In the genomic region with DNA sequence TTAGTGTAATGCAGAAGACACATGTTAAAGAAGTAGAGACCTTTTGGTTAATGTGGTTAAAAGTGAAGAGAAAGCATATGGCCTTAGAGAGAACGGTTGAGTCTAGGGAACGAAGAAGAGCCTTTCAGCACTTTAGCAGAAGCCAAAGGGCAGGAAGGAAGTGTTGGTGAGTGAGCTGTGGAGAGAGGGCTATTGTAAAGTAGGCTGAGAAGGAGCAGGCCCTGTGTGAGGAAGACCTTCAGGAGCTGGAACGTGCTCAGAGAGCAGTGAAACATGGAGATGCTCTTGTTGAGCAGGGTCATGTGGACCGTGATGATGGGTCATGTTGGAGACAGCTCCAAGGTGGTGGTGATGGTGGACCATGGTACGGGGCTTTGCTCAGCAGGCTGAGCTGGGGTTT, we compare ENCODE assay signal across 18 mouse cellular contexts. TPM values are rescaled to one million over a fixed set of nuclear protein-coding genes. Genes with fewer than 3 reads are reported as not detected.
DNase-seq lines count a peak whose midpoint lies in the region; ATAC-seq and TF ChIP-seq lines count a peak whose summit lies in the region.
"Had no signal": no experiment of that assay in that cellular context is flagged by ENCODE, and none has a peak within 500 bp of the region (broad histone marks: within the 10 kb centered on the region; RNA-seq: fewer than 3 reads in every experiment).

No protein-coding gene starts in this region.

- WGBS in forebrain, embryonic 10.5 days = 93% methylated on average over 5 of the region's 5 CpGs
- WGBS in forebrain, embryonic 16.5 days = 95% methylated on average over 5 of the region's 5 CpGs
- 39% methylated on average over 5 of the region's 5 CpGs for WGBS in bone marrow, adult 2 months
- 43% methylated on average over 5 of the region's 5 CpGs for WGBS in liver, embryonic 15.5 days (ENCODE audit: insufficient replicate concordance)
- WGBS in midbrain, embryonic 10.5 days = 88% methylated on average over 5 of the region's 5 CpGs

- no peak for TF ChIP-seq POLR2A in bone marrow, adult 2 months (IDR thresholded peaks at IDR 0.05; ENCODE audit: borderline replicate concordance, control insufficient read depth, low read depth, low read length)

- H3K27me3 ChIP-seq in forebrain, embryonic 10.5 days (ENCODE audit: poor library complexity, severe bottlenecking) = no peaks in the 10 kb centered on the region
- H3K27me3 ChIP-seq in forebrain, embryonic 16.5 days (replicated peaks; ENCODE audit: control insufficient read depth, insufficient read depth, low read length) = no peaks in the 10 kb centered on the region
- H3K27me3 ChIP-seq in liver, embryonic 15.5 days = no peaks in the 10 kb centered on the region
- peaks cover 6% of the 10 kb centered on the region; the same call in 1 of the 2 replicates for H3K27me3 ChIP-seq in midbrain, embryonic 10.5 days (ENCODE audit: low read depth, poor library complexity, severe bottlenecking)
- H3K27me3 ChIP-seq: embryonic facial prominence, embryonic 12.5 days had no signal

- H3K27ac ChIP-seq in forebrain, embryonic 10.5 days = no peak overlapping the region
- H3K27ac ChIP-seq in forebrain, embryonic 16.5 days (ENCODE audit: low read length) = no peak overlapping the region
- no peak overlapping the region for H3K27ac ChIP-seq in bone marrow, adult 2 months (ENCODE audit: control insufficient read depth, insufficient read depth, low read depth, low read length, poor library complexity)
- H3K27ac ChIP-seq in liver, embryonic 15.5 days (replicated peaks) = peak overlapping the region; percentile 69
- no peak overlapping the region for H3K27ac ChIP-seq in midbrain, embryonic 10.5 days (replicated peaks)
- H3K27ac ChIP-seq: embryonic facial prominence, embryonic 12.5 days; left cerebral cortex, adult 2 months; limb, embryonic 13.5 days had no signal

- no peaks in the 10 kb centered on the region for H3K9me3 ChIP-seq in forebrain, embryonic 10.5 days
- H3K9me3 ChIP-seq in forebrain, embryonic 16.5 days (ENCODE audit: control insufficient read depth, low read length) = no peaks in the 10 kb centered on the region
- no peaks in the 10 kb centered on the region for H3K9me3 ChIP-seq in liver, embryonic 15.5 days (replicated peaks)
- H3K9me3 ChIP-seq in midbrain, embryonic 10.5 days (replicated peaks) = no peaks in the 10 kb centered on the region
- H3K9me3 ChIP-seq: embryonic facial prominence, embryonic 12.5 days; limb, embryonic 13.5 days had no signal

- H3K4me2 ChIP-seq in forebrain, embryonic 16.5 days (ENCODE audit: low read length) = no peak overlapping the region
- H3K4me2 ChIP-seq in liver, embryonic 15.5 days = peak overlapping the region; percentile 66
- H3K4me2 ChIP-seq: embryonic facial prominence, embryonic 12.5 days; limb, embryonic 13.5 days had no signal

- no peak overlapping the region for H3K4me3 ChIP-seq in forebrain, embryonic 10.5 days
- H3K4me3 ChIP-seq in forebrain, embryonic 16.5 days (replicated peaks; ENCODE audit: low read length) = no peak overlapping the region
- H3K4me3 ChIP-seq in bone marrow, adult 2 months (replicated peaks; ENCODE audit: control insufficient read depth, low read depth, low read length) = peak overlapping the region; percentile 1
- H3K4me3 ChIP-seq in liver, embryonic 15.5 days (replicated peaks) = peak overlapping the region; percentile 90
- H3K4me3 ChIP-seq in midbrain, embryonic 10.5 days = no peak overlapping the region
- H3K4me3 ChIP-seq: embryonic facial prominence, embryonic 12.5 days; left cerebral cortex, adult 2 months; limb, embryonic 13.5 days had no signal

- peak; percentile 12 for DNase-seq in forebrain, embryonic 10.5 days (ENCODE audit: extremely low spot score, low spot score)
- peak; percentile 9 to 51 for DNase-seq in kidney, postnatal 25 days
- no peak for DNase-seq in kidney, adult 11 months
- DNase-seq in midbrain, embryonic 10.5 days (ENCODE audit: low spot score) = no peak
- no peak for DNase-seq in layer of hippocampus, postnatal 10 days (ENCODE audit: low spot score in 2 of 2)
- DNase-seq: cerebellum, adult 11 months; gastrocnemius, postnatal 36 days; heart, postnatal 10 days; lung, postnatal 36 days; midbrain, embryonic 14.5 days; right cerebral cortex, postnatal 14 days had no signal

- ATAC-seq in forebrain, embryonic 16.5 days = no peak
- ATAC-seq in liver, embryonic 15.5 days (ENCODE audit: insufficient read depth) = no peak
- ATAC-seq: inflammation-experienced regulatory T-cells, adult 6 months had no signal

- H3K4me1 ChIP-seq in forebrain, embryonic 10.5 days = peaks cover 30% of the 10 kb centered on the region
- H3K4me1 ChIP-seq in forebrain, embryonic 16.5 days (replicated peaks; ENCODE audit: control insufficient read depth, insufficient read depth, low read length) = peaks cover 6% of the 10 kb centered on the region
- peaks cover 9% of the 10 kb centered on the region for H3K4me1 ChIP-seq in bone marrow, adult 2 months (ENCODE audit: control insufficient read depth, insufficient read depth, low read length)
- H3K4me1 ChIP-seq in liver, embryonic 15.5 days (replicated peaks) = peaks cover 76% of the 10 kb centered on the region
- peaks cover 17% of the 10 kb centered on the region for H3K4me1 ChIP-seq in midbrain, embryonic 10.5 days

- no peak for TF ChIP-seq CTCF in bone marrow, adult 2 months (IDR thresholded peaks at IDR 0.05; ENCODE audit: control insufficient read depth, insufficient read depth, low read length)

- no peaks in the 10 kb centered on the region for H3K36me3 ChIP-seq in forebrain, embryonic 10.5 days (replicated peaks)
- no peaks in the 10 kb centered on the region for H3K36me3 ChIP-seq in forebrain, embryonic 16.5 days (ENCODE audit: control insufficient read depth, insufficient read depth)
- H3K36me3 ChIP-seq in liver, embryonic 15.5 days (replicated peaks) = peaks cover 31% of the 10 kb centered on the region
- H3K36me3 ChIP-seq in midbrain, embryonic 10.5 days = no peaks in the 10 kb centered on the region
- H3K36me3 ChIP-seq: embryonic facial prominence, embryonic 12.5 days; limb, embryonic 13.5 days had no signal

- H3K9ac ChIP-seq in forebrain, embryonic 16.5 days (replicated peaks; ENCODE audit: low read depth, low read length) = no peak overlapping the region
- H3K9ac ChIP-seq in liver, embryonic 15.5 days = peak overlapping the region; percentile 31
- H3K9ac ChIP-seq: embryonic facial prominence, embryonic 12.5 days; limb, embryonic 13.5 days had no signal

RNA-seq across cellular contexts. Expression of a gene that starts 4.8 kb away (rescaled TPM):
- polyA plus RNA-seq in forebrain, embryonic 10.5 days (2016; fragmentation: Nextera tagmentation; extraction: Ambion mirVana) = 8.7 and 8.8 TPM in 2 replicates
- polyA plus RNA-seq in forebrain, embryonic 16.5 days (2015; fragmentation: Nextera tagmentation; extraction: Ambion mirVana) = 7.2 and 8.3 TPM in 2 replicates
- polyA plus RNA-seq in bone marrow, adult 2 months (2011; ENCODE audit: insufficient read depth, insufficient read length, low replicate concordance, missing spikeins) = 11.7 and 12.0 TPM in 2 replicates
- polyA plus RNA-seq in liver, embryonic 15.5 days (2015; fragmentation: Nextera tagmentation; extraction: Ambion mirVana) = 31.1 and 31.3 TPM in 2 replicates
- polyA plus RNA-seq in midbrain, embryonic 10.5 days (2016; fragmentation: Nextera tagmentation; extraction: Ambion mirVana) = 8.9 and 9.2 TPM in 2 replicates
- 10 to 100 TPM; 14.6 to 15.2 TPM for total RNA-seq in layer of hippocampus, postnatal 10 days (2021)

Comparison
In these comparisons a context has a peak if more than half of its experiments do, and no peak if none do; other contexts are left out.
1. DNase-seq: peak in forebrain, embryonic 10.5 days (single experiment) and kidney, postnatal 25 days (2 of 2); none in kidney, adult 11 months (single experiment), midbrain, embryonic 10.5 days (single experiment) and layer of hippocampus, postnatal 10 days (0 of 2).
2. H3K4me3 ChIP-seq: peak in bone marrow, adult 2 months (single experiment) and liver, embryonic 15.5 days (single experiment); none in forebrain, embryonic 10.5 days (single experiment), forebrain, embryonic 16.5 days (single experiment) and midbrain, embryonic 10.5 days (single experiment).